Mouse (Mus musculus) forebrain, embryonic 11.5 days (tissue): Measurements from ENCODE around the gene 1700008O03Rik. TPM values are rescaled to one million over a fixed set of nuclear protein-coding genes. Genes with fewer than 3 reads are reported as not detected.

Source experiments
- ATAC-seq: fragments of 200-750 bp; cut with Nextera tagmentation; replicated peaks from 2 replicates; pipeline ENCODE4 v1.8.0; 2017; ENCODE audit warnings: moderate TSS enrichment; ENCODE audit not compliant: low FRiP score
- DNase-seq: peaks from one replicate; pipeline ENCODE4 v3.0.0-alpha.2; 2017; ENCODE audit warnings: low spot score
- H3K27ac ChIP-seq: fragments of 300-500 bp; sonication (generic); 2 replicates; pipeline ENCODE4 v1.5.1; 2014; ENCODE audit warnings: low read depth, low read length
- H3K27me3 ChIP-seq: fragments of 300-500 bp; sonication (generic); 2 replicates; pipeline ENCODE4 v1.6.1; 2014; ENCODE audit warnings: mild to moderate bottlenecking, low read length, mixed read lengths; ENCODE audit not compliant: control insufficient read depth, insufficient read depth
- H3K36me3 ChIP-seq: fragments of 300-500 bp; sonication (generic); 2 replicates; pipeline ENCODE4 v1.6.1; 2014; ENCODE audit warnings: mild to moderate bottlenecking, low read length, moderate library complexity, mixed read lengths; ENCODE audit not compliant: control insufficient read depth, insufficient read depth
- H3K4me1 ChIP-seq: fragments of 300-500 bp; sonication (generic); replicated peaks from 2 replicates; pipeline ENCODE4 v1.6.1; 2014; ENCODE audit warnings: low read length, mixed read lengths; ENCODE audit not compliant: control insufficient read depth, insufficient read depth
- H3K4me2 ChIP-seq: fragments of 300-500 bp; sonication (generic); 2 replicates; pipeline ENCODE4 v1.6.1; 2014; ENCODE audit warnings: low read depth, mild to moderate bottlenecking, low read length, moderate library complexity, mixed read lengths; ENCODE audit not compliant: severe bottlenecking
- H3K4me3 ChIP-seq: fragments of 300-500 bp; sonication (generic); 2 replicates; pipeline ENCODE4 v1.5.1; 2014; ENCODE audit warnings: low read depth, low read length
- H3K9ac ChIP-seq: fragments of 300-500 bp; sonication (generic); 2 replicates; pipeline ENCODE4 v1.6.1; 2014; ENCODE audit warnings: low read length
- H3K9me3 ChIP-seq: fragments of 300-500 bp; sonication (generic); 2 replicates; pipeline ENCODE4 v1.6.1; 2016; ENCODE audit warnings: low read length, mixed read lengths; ENCODE audit not compliant: control insufficient read depth
- WGBS: fragments of 180-500 bp; shearing (Covaris S2); extraction: QIAGEN DNeasy Blood & Tissue Kit; methylation state at CpG from one replicate; pipeline ENCODE4 v1.1.7; 2014; 5-methylcytosine and 5-hydroxymethylcytosine counted together
- polyA plus RNA-seq: library from polyadenylated mRNA; unstranded; fragments of >200 nt; fragmentation: Nextera tagmentation; extraction: Ambion mirVana; gene quantifications from 2 replicates; pipeline ENCODE4 v1.2.1, GENCODE M21; 2014

The 1700008O03Rik gene
- polyA plus RNA-seq, 1 experiment from 2014 or later = 0.96 TPM

DNA sequence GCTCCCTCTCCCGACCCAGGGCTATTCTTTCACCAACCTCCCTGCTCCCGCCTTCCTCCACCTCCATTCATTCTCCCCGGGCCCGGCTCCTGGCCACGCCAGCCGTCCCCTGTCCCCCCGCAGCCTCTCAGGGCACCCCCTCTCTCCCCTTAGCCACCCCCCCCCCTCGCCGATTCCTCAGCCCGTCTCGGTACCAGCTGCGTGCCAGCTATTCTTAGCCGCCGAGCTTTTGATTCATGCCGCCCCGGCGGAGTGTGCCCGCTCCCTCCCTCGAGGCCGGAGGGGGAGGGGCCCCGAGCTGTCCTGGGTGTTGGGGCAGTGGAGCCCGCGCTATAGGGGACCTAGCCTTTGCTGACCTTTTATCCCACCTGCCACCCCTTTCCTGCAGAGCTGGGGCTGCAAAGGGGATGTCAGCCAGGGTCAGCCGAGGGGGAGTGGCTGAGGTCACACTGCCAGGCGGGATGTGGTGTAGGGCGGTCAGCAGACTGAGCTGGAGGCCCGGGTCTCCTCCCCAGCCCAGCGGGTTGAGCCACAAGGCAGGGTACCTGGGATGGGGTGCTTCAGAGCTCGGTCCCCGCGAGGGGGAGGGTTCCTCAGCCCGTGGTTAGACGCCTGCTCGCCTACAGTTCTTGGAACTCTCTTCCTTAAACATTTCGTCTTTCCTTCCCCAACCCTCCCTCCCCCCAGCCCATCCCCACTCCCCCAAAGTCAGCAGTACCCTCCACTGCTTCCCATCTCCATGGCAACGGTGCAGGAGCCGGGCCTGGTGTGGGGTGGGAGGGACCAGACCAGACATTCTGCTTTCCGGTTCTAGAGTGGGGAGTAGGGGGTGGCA lies 74.5 kb downstream of the 1700008O03Rik start:
- H3K4me2 ChIP-seq = peak overlapping the region; percentile 97
- peaks cover 13% of the 10 kb centered on the region for H3K4me1 ChIP-seq
- peak overlapping the region; percentile 53 for H3K4me3 ChIP-seq
- H3K36me3 ChIP-seq = no peaks in the 10 kb centered on the region
- ATAC-seq = peak; percentile 62
- DNase-seq = peak; percentile 75
- H3K9ac ChIP-seq = peak overlapping the region; percentile 67
- no peaks in the 10 kb centered on the region for H3K9me3 ChIP-seq
- H3K27me3 ChIP-seq = peaks cover 2% of the 10 kb centered on the region
- WGBS = under 1% methylated on average over 36 of the region's 38 CpGs
- peak overlapping the region; percentile 18; the same call in 1 of the 2 replicates for H3K27ac ChIP-seq

DNA sequence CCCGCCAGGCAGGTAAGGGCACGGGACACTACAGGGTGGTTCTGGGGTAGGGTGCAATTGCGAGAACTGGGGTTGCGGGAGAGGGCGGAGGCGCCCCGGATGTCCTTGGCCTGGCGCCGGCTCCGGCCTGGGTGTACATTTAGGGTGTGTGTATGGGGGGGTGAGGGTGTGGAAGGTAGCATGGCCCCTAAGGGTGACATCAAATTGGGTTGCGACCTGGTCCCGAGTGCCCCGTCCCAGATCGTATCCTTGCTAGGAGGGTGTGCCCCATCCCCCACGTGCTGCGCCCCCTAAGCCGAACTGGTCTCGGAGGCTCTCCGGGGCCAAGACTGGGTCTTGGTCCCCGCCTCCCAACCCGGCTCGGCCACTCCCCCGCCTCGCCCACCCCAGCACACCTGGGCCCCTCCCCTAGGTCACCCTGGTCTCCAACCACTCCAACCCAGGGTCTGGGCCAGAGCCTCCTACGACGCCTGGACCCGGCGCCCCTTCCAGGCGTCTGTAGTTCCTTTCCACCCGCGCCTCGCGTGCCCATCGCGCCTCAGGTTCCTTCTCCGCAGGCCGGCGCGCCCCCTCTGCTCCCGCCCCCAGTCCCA lies 75.2 kb downstream of the 1700008O03Rik start:
- peaks cover 2% of the 10 kb centered on the region for H3K27me3 ChIP-seq
- ATAC-seq (peak; percentile 22; the same call in 1 of the 2 replicates), DNase-seq (peak; percentile 72)
- peak overlapping the region; percentile 97 for H3K4me2 ChIP-seq
- no peaks in the 10 kb centered on the region for H3K36me3 ChIP-seq
- H3K9me3 ChIP-seq = no peaks in the 10 kb centered on the region
- peak overlapping the region; percentile 53 for H3K4me3 ChIP-seq
- H3K9ac ChIP-seq = peak overlapping the region; percentile 67
- H3K27ac ChIP-seq = no peak overlapping the region
- 0% methylated on average over 36 of the region's 40 CpGs for WGBS
- H3K4me1 ChIP-seq = peaks cover 18% of the 10 kb centered on the region

Other genes starting within 250 kb of the 1700008O03Rik start
- not detected in 2 replicates for gene Klk1b16, start 249.1 kb downstream of the 1700008O03Rik start, polyA plus RNA-seq
- gene Klk1b24, start 197.6 kb downstream of the 1700008O03Rik start, polyA plus RNA-seq = not detected in 2 replicates
- gene Klk1b3, start 187.6 kb downstream of the 1700008O03Rik start, polyA plus RNA-seq = not detected in 2 replicates
- gene Klk1b4, start 178.4 kb downstream of the 1700008O03Rik start, polyA plus RNA-seq = not detected in 2 replicates
- not detected in 2 replicates for gene Klk1b5, start 169.9 kb downstream of the 1700008O03Rik start, polyA plus RNA-seq
- gene Klk1, start 160.5 kb downstream of the 1700008O03Rik start, polyA plus RNA-seq = not detected in 2 replicates
- not detected in 2 replicates for gene Gm36864, start 149.6 kb downstream of the 1700008O03Rik start, polyA plus RNA-seq
- 0.99 and 1.3 TPM in 2 replicates for gene 1700028J19Rik, start 139.1 kb downstream of the 1700008O03Rik start, polyA plus RNA-seq
- gene 2410002F23Rik, start 139.1 kb downstream of the 1700008O03Rik start, polyA plus RNA-seq = 167 and 178 TPM in 2 replicates
- 0.17 TPM in 1 of 2 replicates, not detected in the other for gene Acp4, start 128.4 kb downstream of the 1700008O03Rik start, polyA plus RNA-seq
- not detected in 2 replicates for gene Gm15517, start 124.4 kb downstream of the 1700008O03Rik start, polyA plus RNA-seq
- 3.2 TPM in 2 replicates for gene Clec11a, start 78.9 kb downstream of the 1700008O03Rik start, polyA plus RNA-seq
- 3.6 and 4.2 TPM in 2 replicates for gene Shank1, start 75.6 kb downstream of the 1700008O03Rik start, polyA plus RNA-seq
- gene Syt3, start 1.7 kb downstream of the 1700008O03Rik start, polyA plus RNA-seq = 3.2 and 4.0 TPM in 2 replicates
- 8.2 and 9.8 TPM in 2 replicates for gene Lrrc4b, start 43.2 kb upstream of the 1700008O03Rik start, polyA plus RNA-seq
- 2.6 and 2.9 TPM in 2 replicates for gene Aspdh, start 79.6 kb upstream of the 1700008O03Rik start, polyA plus RNA-seq
- 60.9 and 68.9 TPM in 2 replicates for gene Josd2, start 82.2 kb upstream of the 1700008O03Rik start, polyA plus RNA-seq
- gene Emc10, start 110.7 kb upstream of the 1700008O03Rik start, polyA plus RNA-seq = 115 and 124 TPM in 2 replicates
- 22.3 and 25.3 TPM in 2 replicates for gene Fam71e1, start 110.8 kb upstream of the 1700008O03Rik start, polyA plus RNA-seq
- 0.23 TPM in 1 of 2 replicates, not detected in the other for gene Mybpc2, start 138.8 kb upstream of the 1700008O03Rik start, polyA plus RNA-seq
- 0.13 and 0.23 TPM in 2 replicates for gene Spib, start 146.3 kb upstream of the 1700008O03Rik start, polyA plus RNA-seq
- gene Pold1, start 163.0 kb upstream of the 1700008O03Rik start, polyA plus RNA-seq = 124 and 133 TPM in 2 replicates
- 72.3 and 76.4 TPM in 2 replicates for gene Nr1h2, start 168.1 kb upstream of the 1700008O03Rik start, polyA plus RNA-seq
- 0.68 and 0.92 TPM in 2 replicates for gene Napsa, start 186.6 kb upstream of the 1700008O03Rik start, polyA plus RNA-seq
- 1.8 and 2.0 TPM in 2 replicates for gene Kcnc3, start 204.8 kb upstream of the 1700008O03Rik start, polyA plus RNA-seq